Mouse (Mus musculus): ENCODE measurements around the gene Cdc14a. TPM values are rescaled to one million over a fixed set of nuclear protein-coding genes. Genes with fewer than 3 reads are reported as not detected.

Cdc14a gene
- polyA plus RNA-seq (2016; fragmentation: Nextera tagmentation; extraction: Ambion mirVana): 16.5 and 17.6 TPM in 2 replicates

DNA sequence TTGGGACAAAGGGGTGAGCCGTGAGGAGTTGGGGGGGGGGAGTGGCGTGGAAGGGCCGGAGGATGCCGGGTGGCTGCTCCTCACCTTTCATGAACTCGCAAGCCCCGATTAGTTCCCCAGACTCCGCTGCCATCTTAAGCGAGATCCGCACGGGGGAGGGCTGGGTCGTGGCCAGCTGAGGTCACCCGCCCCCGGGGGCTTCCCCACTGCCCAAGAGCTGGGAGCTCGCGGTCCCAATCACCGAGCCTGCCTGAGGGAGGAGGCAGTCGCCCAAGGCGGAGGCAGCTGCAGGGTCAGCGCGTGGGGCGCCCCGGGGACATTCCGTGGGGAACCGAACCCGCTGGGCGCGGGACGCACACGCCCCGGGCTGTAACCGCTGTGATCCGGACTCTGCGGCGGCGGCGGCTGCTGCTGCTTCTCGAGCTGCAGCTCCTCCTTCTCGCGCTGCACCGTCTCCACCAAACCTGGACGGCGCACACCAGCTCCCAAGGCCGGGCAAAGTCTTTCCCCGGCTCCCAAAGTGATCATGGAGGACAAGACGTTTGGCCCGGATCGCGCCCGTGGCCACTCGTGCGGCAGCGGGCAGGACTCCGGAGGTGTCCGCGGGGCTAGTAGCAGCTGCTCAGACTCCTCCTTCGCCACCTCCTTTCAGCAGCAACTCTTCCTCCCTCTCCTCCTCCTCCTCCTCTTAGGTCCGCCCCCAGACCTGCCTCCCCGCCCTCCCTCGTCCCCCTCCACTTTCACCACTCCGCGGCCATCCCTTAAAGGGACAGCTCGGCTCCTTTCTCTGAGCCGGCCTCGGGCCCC, at the start of gene Cdc14a:
Gene Cdc14a, minus strand, starts transcription at position 680 of the 807 bp plus-strand sequence.
- Histone ChIP-seq H3K36me3 (replicated peaks) (peaks cover 28% of the 10 kb centered on the region), H3K9me3 (no peaks in the 10 kb centered on the region), H3K27ac (replicated peaks) (peak within 1 kb of the TSS; percentile 93), H3K4me1 (peaks cover 32% of the 10 kb centered on the region), H3K27me3 (replicated peaks; ENCODE audit: low read depth, poor library complexity, severe bottlenecking) (no peaks in the 10 kb centered on the region), H3K4me3 (peak within 1 kb of the TSS; percentile 74)
- WGBS: under 1% methylated on average over 64 of the region's 64 CpGs
- DNase-seq (ENCODE audit: low spot score): peak; percentile 95

GRCm38 (mm10) chr3:116465709-116466108, 41.9 kb upstream of the Cdc14a start:
- Histone ChIP-seq H3K36me3 (replicated peaks) (no peaks in the 10 kb centered on the region), H3K4me3 (no peak overlapping the region), H3K9me3 (no peaks in the 10 kb centered on the region), H3K27me3 (replicated peaks; ENCODE audit: low read depth, poor library complexity, severe bottlenecking) (no peaks in the 10 kb centered on the region), H3K27ac (replicated peaks) (no peak overlapping the region), H3K4me1 (no peaks in the 10 kb centered on the region)
- WGBS: 89% methylated on average over 12 of the region's 12 CpGs
- DNase-seq (ENCODE audit: low spot score): no peak

GRCm38 (mm10) chr3:116464318-116464717, 40.5 kb upstream of the Cdc14a start:
- no peak overlapping the region for H3K4me3 ChIP-seq
- no peak for DNase-seq (ENCODE audit: low spot score)

GRCm38 (mm10) chr3:116461053-116461452, 37.2 kb upstream of the Cdc14a start:
- DNase-seq (ENCODE audit: low spot score): no peak
- Histone ChIP-seq H3K9me3 (0 out of 2 replicates have a peak, but pooled peaks cover 3% of the 10 kb centered on the region), H3K4me3 (no peak overlapping the region), H3K27ac (replicated peaks) (no peak overlapping the region), H3K27me3 (replicated peaks; ENCODE audit: low read depth, poor library complexity, severe bottlenecking) (no peaks in the 10 kb centered on the region), H3K4me1 (no peaks in the 10 kb centered on the region), H3K36me3 (replicated peaks) (no peaks in the 10 kb centered on the region)
- WGBS: 92% methylated on average over 4 of the region's 4 CpGs

More at GRCm38 (mm10) chr3:116464318-116464717, 40.5 kb upstream of the Cdc14a start:
- Histone ChIP-seq H3K27ac (replicated peaks) (no peak overlapping the region), H3K27me3 (replicated peaks; ENCODE audit: low read depth, poor library complexity, severe bottlenecking) (no peaks in the 10 kb centered on the region), H3K9me3 (no peaks in the 10 kb centered on the region), H3K4me1 (no peaks in the 10 kb centered on the region), H3K36me3 (replicated peaks) (no peaks in the 10 kb centered on the region)
- 49% methylated on average over 2 of the region's 2 CpGs for WGBS

- Histone ChIP-seq H3K4me3 (no peak overlapping the region), H3K36me3 (replicated peaks) (no peaks in the 10 kb centered on the region), H3K27ac (replicated peaks) (no peak overlapping the region), H3K9me3 (0 out of 2 replicates have a peak, but pooled peaks cover 3% of the 10 kb centered on the region), H3K4me1 (no peaks in the 10 kb centered on the region), H3K27me3 (replicated peaks; ENCODE audit: low read depth, poor library complexity, severe bottlenecking) (no peaks in the 10 kb centered on the region)
- WGBS: 86% methylated on average over 1 of the region's 1 CpGs
- DNase-seq (ENCODE audit: low spot score): no peak
Measured at GRCm38 (mm10) chr3:116454529-116454928, 30.7 kb upstream of the Cdc14a start.

DNA sequence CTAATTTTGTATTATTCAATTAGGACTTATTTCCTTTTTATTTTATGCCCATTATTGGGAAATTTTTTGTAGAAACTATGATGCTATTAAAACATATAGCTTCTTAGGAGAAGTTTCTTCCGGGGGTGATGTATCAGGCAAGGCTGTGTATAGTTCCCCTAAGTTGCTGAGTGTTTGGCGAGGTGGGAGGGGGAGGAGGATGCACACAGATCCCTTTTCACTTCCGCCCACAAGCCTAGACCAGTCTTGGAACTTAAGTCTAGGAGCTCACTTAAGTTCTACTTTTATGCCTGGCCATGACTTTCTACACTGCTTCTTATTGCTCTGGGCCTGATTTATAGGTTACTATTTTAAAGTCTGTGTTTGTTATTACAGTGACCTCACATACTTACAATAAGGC, 26.9 kb upstream of the Cdc14a start:
- no peak overlapping the region for H3K4me3 ChIP-seq
- no peaks in the 10 kb centered on the region for H3K9me3 ChIP-seq
- H3K27me3 ChIP-seq (replicated peaks; ENCODE audit: low read depth, poor library complexity, severe bottlenecking): no peaks in the 10 kb centered on the region
- no peak for DNase-seq (ENCODE audit: low spot score)
- H3K27ac ChIP-seq (replicated peaks): no peak overlapping the region
- H3K36me3 ChIP-seq (replicated peaks): no peaks in the 10 kb centered on the region
- WGBS: 80% methylated on average over 3 of the region's 3 CpGs
- no peaks in the 10 kb centered on the region for H3K4me1 ChIP-seq

DNA sequence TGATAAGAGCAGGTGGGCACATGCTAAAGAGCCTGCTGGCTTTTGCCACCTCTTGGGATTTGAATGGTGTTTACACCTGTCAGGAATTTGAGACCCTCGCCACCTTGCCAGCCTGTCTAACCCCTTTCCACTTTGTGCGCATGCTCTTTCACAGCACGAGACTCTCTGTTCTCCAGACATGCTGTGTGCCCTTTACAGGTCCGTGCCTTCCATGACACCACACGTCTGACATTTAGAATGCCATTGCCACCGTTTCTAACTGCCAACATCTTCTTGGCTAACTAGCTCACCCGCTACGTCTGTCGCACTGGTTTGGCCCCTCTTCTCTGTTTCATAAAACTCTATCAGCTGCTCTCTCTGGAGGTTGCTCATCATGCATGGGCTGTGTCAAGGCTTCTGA, 20.5 kb upstream of the Cdc14a start:
- Histone ChIP-seq H3K4me3 (no peak overlapping the region), H3K9me3 (no peaks in the 10 kb centered on the region), H3K4me1 (no peaks in the 10 kb centered on the region), H3K27ac (replicated peaks) (no peak overlapping the region), H3K27me3 (replicated peaks; ENCODE audit: low read depth, poor library complexity, severe bottlenecking) (no peaks in the 10 kb centered on the region), H3K36me3 (replicated peaks) (no peaks in the 10 kb centered on the region)
- WGBS: 87% methylated on average over 9 of the region's 9 CpGs
- DNase-seq (ENCODE audit: low spot score): no peak

- no peaks in the 10 kb centered on the region for H3K4me1 ChIP-seq
- no peak overlapping the region for H3K27ac ChIP-seq (replicated peaks)
- H3K27me3 ChIP-seq (replicated peaks; ENCODE audit: low read depth, poor library complexity, severe bottlenecking): no peaks in the 10 kb centered on the region
- H3K4me3 ChIP-seq: no peak overlapping the region
- no peaks in the 10 kb centered on the region for H3K36me3 ChIP-seq (replicated peaks)
- WGBS: 96% methylated on average over 1 of the region's 1 CpGs
- DNase-seq (ENCODE audit: low spot score): no peak
- no peaks in the 10 kb centered on the region for H3K9me3 ChIP-seq
Measured at GRCm38 (mm10) chr3:116442788-116443187, 19.0 kb upstream of the Cdc14a start.

- no peaks in the 10 kb centered on the region for H3K36me3 ChIP-seq (replicated peaks)
- 91% methylated on average over 15 of the region's 15 CpGs for WGBS
- H3K4me3 ChIP-seq: no peak overlapping the region
- no peak overlapping the region for H3K27ac ChIP-seq (replicated peaks)
- no peaks in the 10 kb centered on the region for H3K4me1 ChIP-seq
- no peaks in the 10 kb centered on the region for H3K9me3 ChIP-seq
- no peaks in the 10 kb centered on the region for H3K27me3 ChIP-seq (replicated peaks; ENCODE audit: low read depth, poor library complexity, severe bottlenecking)
- no peak for DNase-seq (ENCODE audit: low spot score)
Measured at GRCm38 (mm10) chr3:116441518-116442205, 17.8 kb upstream of the Cdc14a start.

- no peaks in the 10 kb centered on the region for H3K9me3 ChIP-seq
- H3K27ac ChIP-seq (replicated peaks): no peak overlapping the region
- no peak overlapping the region for H3K4me3 ChIP-seq
- no peaks in the 10 kb centered on the region for H3K36me3 ChIP-seq (replicated peaks)
- H3K27me3 ChIP-seq (replicated peaks; ENCODE audit: low read depth, poor library complexity, severe bottlenecking): no peaks in the 10 kb centered on the region
- WGBS: 64% methylated on average over 8 of the region's 8 CpGs
- no peaks in the 10 kb centered on the region for H3K4me1 ChIP-seq
- DNase-seq (ENCODE audit: low spot score): no peak
Measured at GRCm38 (mm10) chr3:116440066-116440997, 16.5 kb upstream of the Cdc14a start.

- Histone ChIP-seq H3K4me1 (no peaks in the 10 kb centered on the region), H3K4me3 (no peak overlapping the region), H3K36me3 (replicated peaks) (no peaks in the 10 kb centered on the region), H3K9me3 (no peaks in the 10 kb centered on the region), H3K27ac (replicated peaks) (no peak overlapping the region), H3K27me3 (replicated peaks; ENCODE audit: low read depth, poor library complexity, severe bottlenecking) (no peaks in the 10 kb centered on the region)
- WGBS: 82% methylated on average over 9 of the region's 9 CpGs
- DNase-seq (ENCODE audit: low spot score): no peak
Measured at GRCm38 (mm10) chr3:116436811-116437601, 13.2 kb upstream of the Cdc14a start.

Data from embryonic facial prominence, embryonic 10.5 days (tissue).